Mouse (Mus musculus) hindbrain, postnatal 0 days (tissue): ENCODE data around the gene 9530068E07Rik. TPM values are rescaled to one million over a fixed set of nuclear protein-coding genes. Genes with fewer than 3 reads are reported as not detected.

Source experiments
- ATAC-seq: fragments of 200-750 bp; cut with Nextera tagmentation; 2 replicates; pipeline ENCODE4 v1.8.0; 2017; ENCODE audit warnings: mild to moderate bottlenecking, moderate TSS enrichment, moderate library complexity
- DNase-seq: peaks from one replicate; pipeline ENCODE4 v3.0.0-alpha.2; 2015; ENCODE audit warnings: low spot score
- H3K27ac ChIP-seq: fragments of 300-500 bp; sonication (generic); 2 replicates; pipeline ENCODE4 v1.5.1; 2014; ENCODE audit warnings: mild to moderate bottlenecking
- H3K27me3 ChIP-seq: fragments of 300-500 bp; sonication (generic); 2 replicates; pipeline ENCODE4 v1.6.1; 2014; ENCODE audit warnings: low read length, mixed read lengths; ENCODE audit not compliant: insufficient read depth
- H3K36me3 ChIP-seq: fragments of 300-500 bp; sonication (generic); 2 replicates; pipeline ENCODE4 v1.6.1; 2014; ENCODE audit warnings: low read length, mixed read lengths; ENCODE audit not compliant: insufficient read depth
- H3K4me1 ChIP-seq: fragments of 300-500 bp; sonication (generic); 2 replicates; pipeline ENCODE4 v1.6.1; 2014; ENCODE audit warnings: antibody characterized with exemption, low read length, mixed read lengths; ENCODE audit not compliant: insufficient read depth
- H3K4me2 ChIP-seq: fragments of 300-500 bp; sonication (generic); 2 replicates; pipeline ENCODE4 v1.6.1; 2014; ENCODE audit warnings: low read depth, mild to moderate bottlenecking, low read length, moderate library complexity, mixed read lengths
- H3K4me3 ChIP-seq: fragments of 300-500 bp; sonication (generic); 2 replicates; pipeline ENCODE4 v1.5.1; 2014; ENCODE audit warnings: low read length
- H3K9ac ChIP-seq: fragments of 300-500 bp; sonication (generic); replicated peaks from 2 replicates; pipeline ENCODE4 v1.6.1; 2014; ENCODE audit warnings: mild to moderate bottlenecking, low read length, moderate library complexity, mixed read lengths
- H3K9me3 ChIP-seq: fragments of 300-500 bp; sonication (generic); 2 replicates; pipeline ENCODE4 v1.6.1; 2016; ENCODE audit warnings: low read length, mixed read lengths
- CTCF ChIP-seq: IDR thresholded peaks from 2 replicates; pipeline ENCODE4 v1.5.1; 2016; ENCODE audit warnings: antibody characterized with exemption, control low read depth, low read depth
- WGBS: fragments of 180-500 bp; shearing (Covaris S2); extraction: QIAGEN DNeasy Blood & Tissue Kit; methylation state at CpG from one replicate; pipeline ENCODE4 v1.1.7; 2014; 5-methylcytosine and 5-hydroxymethylcytosine counted together
- polyA plus RNA-seq: library from polyadenylated mRNA; unstranded; fragments of >200 nt; fragmentation: Nextera tagmentation; extraction: Ambion mirVana; gene quantifications from 2 replicates; pipeline ENCODE4 v1.2.1, GENCODE M21; 2015
- total RNA-seq: library from RNA; depleted of rRNA; stranded (reverse); fragments of >200 nt; gene quantifications from 2 replicates; pipeline ENCODE4 v1.2.3, GENCODE M21; 2014; rRNA removed

9530068E07Rik gene
- total RNA-seq (125 and 142 TPM in 2 replicates), polyA plus RNA-seq (126 and 131 TPM in 2 replicates)

GRCm38 (mm10) chr11:52395940-52396596, at the start of gene 9530068E07Rik:
Gene 9530068E07Rik (plus strand): TSS chr11:52396428.
- ATAC-seq = peak; percentile 97
- Histone ChIP-seq H3K27ac (peak within 1 kb of the TSS; percentile 94), H3K36me3 (no peaks in the 10 kb centered on the region), H3K4me1 (0 out of 2 replicates have a peak, but pooled peaks cover 6% of the 10 kb centered on the region), H3K4me2 (peak within 1 kb of the TSS; percentile 78), H3K9me3 (no peaks in the 10 kb centered on the region), H3K4me3 (peak within 1 kb of the TSS; percentile 98), H3K9ac (peak within 1 kb of the TSS; percentile 94), H3K27me3 (no peaks in the 10 kb centered on the region)
- no peak for TF ChIP-seq CTCF
- peak; percentile 98 for DNase-seq
- 1% methylated on average over 37 of the region's 38 CpGs for WGBS

- DNase-seq (peak; percentile 85), ATAC-seq (peak; percentile 87)
- TF ChIP-seq CTCF = no peak
- Histone ChIP-seq H3K27ac (peak overlapping the region; percentile 74; the same call in 1 of the 2 replicates), H3K4me3 (peak overlapping the region; percentile 20), H3K9ac (no peak overlapping the region), H3K9me3 (no peaks in the 10 kb centered on the region), H3K4me1 (no peaks in the 10 kb centered on the region), H3K27me3 (no peaks in the 10 kb centered on the region), H3K4me2 (peak overlapping the region; percentile 52), H3K36me3 (no peaks in the 10 kb centered on the region)
- 6% methylated on average over 12 of the region's 12 CpGs for WGBS
These were observed 49.6 kb upstream of the 9530068E07Rik start for GRCm38 (mm10) chr11:52346635-52347005.

GRCm38 (mm10) chr11:52348156-52348555, 48.1 kb upstream of the 9530068E07Rik start:
- no peaks in the 10 kb centered on the region for H3K9me3 ChIP-seq
- no peak for TF ChIP-seq CTCF
- H3K4me2 ChIP-seq = no peak overlapping the region
- no peaks in the 10 kb centered on the region for H3K36me3 ChIP-seq
- H3K9ac ChIP-seq = no peak overlapping the region
- H3K4me3 ChIP-seq = no peak overlapping the region
- H3K27ac ChIP-seq = no peak overlapping the region
- ATAC-seq (no peak), DNase-seq (no peak)
- H3K4me1 ChIP-seq = no peaks in the 10 kb centered on the region
- WGBS = 83% methylated on average over 4 of the region's 4 CpGs
- no peaks in the 10 kb centered on the region for H3K27me3 ChIP-seq

GRCm38 (mm10) chr11:52348724-52349123, 47.5 kb upstream of the 9530068E07Rik start:
- 70% methylated on average over 3 of the region's 3 CpGs for WGBS
- no peak for DNase-seq
- H3K4me3 ChIP-seq = no peak overlapping the region
- H3K36me3 ChIP-seq = no peaks in the 10 kb centered on the region
- no peak overlapping the region for H3K9ac ChIP-seq
- H3K27ac ChIP-seq = no peak overlapping the region
- TF ChIP-seq CTCF = peak; percentile 17; the same call in 1 of the 2 replicates
- no peaks in the 10 kb centered on the region for H3K4me1 ChIP-seq
- H3K27me3 ChIP-seq = no peaks in the 10 kb centered on the region
- H3K9me3 ChIP-seq = no peaks in the 10 kb centered on the region
- H3K4me2 ChIP-seq = no peak overlapping the region
- ATAC-seq = no peak

- TF ChIP-seq CTCF = peak; percentile 26; the same call in 1 of the 2 replicates
These were observed 45.3 kb upstream of the 9530068E07Rik start for GRCm38 (mm10) chr11:52350924-52351323.

GRCm38 (mm10) chr11:52352271-52352670, 44.0 kb upstream of the 9530068E07Rik start:
- H3K4me1 ChIP-seq = no peaks in the 10 kb centered on the region
- H3K4me2 ChIP-seq = no peak overlapping the region
- no peaks in the 10 kb centered on the region for H3K9me3 ChIP-seq
- H3K9ac ChIP-seq = no peak overlapping the region
- H3K27ac ChIP-seq = no peak overlapping the region
- DNase-seq (no peak), ATAC-seq (no peak)
- H3K36me3 ChIP-seq = no peaks in the 10 kb centered on the region
- H3K4me3 ChIP-seq = no peak overlapping the region
- 96% methylated on average over 3 of the region's 3 CpGs for WGBS
- no peaks in the 10 kb centered on the region for H3K27me3 ChIP-seq
- TF ChIP-seq CTCF = no peak

More at GRCm38 (mm10) chr11:52350924-52351323, 45.3 kb upstream of the 9530068E07Rik start:
- Histone ChIP-seq H3K36me3 (no peaks in the 10 kb centered on the region), H3K9me3 (no peaks in the 10 kb centered on the region), H3K27ac (no peak overlapping the region), H3K9ac (no peak overlapping the region), H3K27me3 (no peaks in the 10 kb centered on the region), H3K4me2 (no peak overlapping the region), H3K4me3 (no peak overlapping the region), H3K4me1 (no peaks in the 10 kb centered on the region)
- ATAC-seq (no peak), DNase-seq (no peak)
- 3% methylated on average over 9 of the region's 9 CpGs for WGBS

GRCm38 (mm10) chr11:52354644-52355043, 41.6 kb upstream of the 9530068E07Rik start:
- no peak overlapping the region for H3K9ac ChIP-seq
- no peak overlapping the region for H3K4me2 ChIP-seq
- no peak for DNase-seq
- 87% methylated on average over 5 of the region's 5 CpGs for WGBS
- no peak overlapping the region for H3K4me3 ChIP-seq
- no peak overlapping the region for H3K27ac ChIP-seq
- no peak for TF ChIP-seq CTCF
- no peaks in the 10 kb centered on the region for H3K9me3 ChIP-seq
- H3K36me3 ChIP-seq = no peaks in the 10 kb centered on the region
- peaks cover under 1% of the 10 kb centered on the region; the same call in 1 of the 2 replicates for H3K4me1 ChIP-seq
- H3K27me3 ChIP-seq = no peaks in the 10 kb centered on the region
- no peak for ATAC-seq
